Mouse (Mus musculus): ENCODE measurements around the gene 0610010K14Rik.

DNA sequence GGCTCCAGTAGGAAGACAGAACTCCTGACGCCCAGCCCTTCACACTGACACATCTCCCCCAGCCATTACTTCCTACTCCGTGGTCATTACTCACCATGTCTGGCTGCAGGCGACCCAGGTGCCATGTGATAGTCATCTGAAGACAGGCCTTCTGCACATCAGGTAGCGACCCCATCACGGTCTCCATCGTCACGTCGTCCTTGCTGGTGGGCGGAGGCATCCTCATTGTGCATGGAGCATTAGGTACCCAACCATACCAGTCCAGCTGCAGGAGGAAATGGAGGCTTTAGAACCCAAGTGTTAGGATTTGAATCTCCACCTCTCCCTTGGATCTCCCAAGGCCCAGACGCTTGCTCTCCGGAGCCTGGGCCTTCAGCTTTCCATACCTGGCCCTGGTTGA, 4.9 kb upstream of the 0610010K14Rik start:
- TF ChIP-seq CTCF (IDR thresholded peaks at IDR 0.05; ENCODE audit: borderline replicate concordance, control insufficient read depth, extremely low read depth, insufficient read depth, low read length, poor library complexity) (no peak), POLR2A (IDR thresholded peaks at IDR 0.05; ENCODE audit: control insufficient read depth, extremely low read depth, insufficient read depth, low read length, poor library complexity) (no peak)

Data from thymus, adult 2 months (tissue).